10 mouse cellular contexts compared by ENCODE assay signal in genomic region chr17:56950915-56951314, GRCm38 (mm10). TPM values are rescaled to one million over a fixed set of nuclear protein-coding genes. Genes with fewer than 3 reads are reported as not detected.
DNase-seq lines count a peak whose midpoint lies in the region; ATAC-seq and TF ChIP-seq lines count a peak whose summit lies in the region.
"Had no signal": no experiment of that assay in that cellular context is flagged by ENCODE, and none has a peak within 500 bp of the region (broad histone marks: within the 10 kb centered on the region; RNA-seq: fewer than 3 reads in every experiment).

No protein-coding gene starts in this region.

- ATAC-seq in CD4-positive, CD25-positive, alpha-beta regulatory T cell, adult 4 months: no peak
- ATAC-seq in midbrain, embryonic 16.5 days: no peak
- ATAC-seq in liver, embryonic 13.5 days (ENCODE audit: low read depth): no peak

- H3K4me3 ChIP-seq in midbrain, embryonic 10.5 days: no peak overlapping the region
- no peak overlapping the region for H3K4me3 ChIP-seq in midbrain, embryonic 16.5 days (ENCODE audit: low read depth, low read length)
- no peak overlapping the region for H3K4me3 ChIP-seq in liver, embryonic 13.5 days (replicated peaks)
- H3K4me3 ChIP-seq in small intestine, adult 2 months (ENCODE audit: low read depth, low read length): no peak overlapping the region
- H3K4me3 ChIP-seq: stomach, embryonic 15.5 days had no signal

- no peaks in the 10 kb centered on the region for H3K36me3 ChIP-seq in midbrain, embryonic 10.5 days
- no peaks in the 10 kb centered on the region for H3K36me3 ChIP-seq in midbrain, embryonic 16.5 days (ENCODE audit: control insufficient read depth, insufficient read depth, low read length)
- H3K36me3 ChIP-seq in liver, embryonic 13.5 days: no peaks in the 10 kb centered on the region
- H3K36me3 ChIP-seq in small intestine, adult 2 months (ENCODE audit: control insufficient read depth, insufficient read depth, low read length): no peaks in the 10 kb centered on the region
- H3K36me3 ChIP-seq: stomach, embryonic 15.5 days had no signal

- no peaks in the 10 kb centered on the region for H3K27me3 ChIP-seq in midbrain, embryonic 10.5 days (ENCODE audit: low read depth, poor library complexity, severe bottlenecking)
- no peaks in the 10 kb centered on the region for H3K27me3 ChIP-seq in midbrain, embryonic 16.5 days (ENCODE audit: control insufficient read depth, insufficient read depth, low read depth, low read length)
- peaks cover 31% of the 10 kb centered on the region for H3K27me3 ChIP-seq in liver, embryonic 13.5 days
- no peaks in the 10 kb centered on the region for H3K27me3 ChIP-seq in small intestine, adult 2 months (ENCODE audit: control insufficient read depth, insufficient read depth, low read length)
- H3K27me3 ChIP-seq: stomach, embryonic 15.5 days had no signal

- no peak overlapping the region for H3K4me2 ChIP-seq in midbrain, embryonic 16.5 days (ENCODE audit: low read length)
- H3K4me2 ChIP-seq in liver, embryonic 13.5 days: no peak overlapping the region
- H3K4me2 ChIP-seq: stomach, embryonic 15.5 days had no signal

- H3K9ac ChIP-seq in midbrain, embryonic 16.5 days (ENCODE audit: low read depth, low read length): no peak overlapping the region
- H3K9ac ChIP-seq in liver, embryonic 13.5 days: no peak overlapping the region
- H3K9ac ChIP-seq: stomach, embryonic 15.5 days had no signal

- WGBS in midbrain, embryonic 10.5 days: 21% methylated on average over 3 of the region's 3 CpGs
- WGBS in midbrain, embryonic 16.5 days: 13% methylated on average over 3 of the region's 3 CpGs
- 6% methylated on average over 3 of the region's 3 CpGs for WGBS in liver, embryonic 13.5 days (ENCODE audit: insufficient replicate concordance)
- WGBS in small intestine, adult 2 months: 28% methylated on average over 3 of the region's 3 CpGs

- peaks cover 6% of the 10 kb centered on the region; the same call in 1 of the 2 replicates for H3K9me3 ChIP-seq in midbrain, embryonic 10.5 days (replicated peaks)
- no peaks in the 10 kb centered on the region for H3K9me3 ChIP-seq in midbrain, embryonic 16.5 days (replicated peaks; ENCODE audit: control insufficient read depth, low read length, poor library complexity, severe bottlenecking)
- H3K9me3 ChIP-seq in liver, embryonic 13.5 days (replicated peaks): no peaks in the 10 kb centered on the region
- H3K9me3 ChIP-seq: stomach, embryonic 15.5 days had no signal

- TF ChIP-seq POLR2A in small intestine, adult 2 months (IDR thresholded peaks at IDR 0.05; ENCODE audit: low read depth, low read length): no peak

- H3K4me1 ChIP-seq in midbrain, embryonic 10.5 days: no peaks in the 10 kb centered on the region
- no peaks in the 10 kb centered on the region for H3K4me1 ChIP-seq in midbrain, embryonic 16.5 days (ENCODE audit: control insufficient read depth, insufficient read depth, low read length)
- H3K4me1 ChIP-seq in liver, embryonic 13.5 days (replicated peaks): no peaks in the 10 kb centered on the region
- H3K4me1 ChIP-seq in small intestine, adult 2 months (ENCODE audit: control insufficient read depth, insufficient read depth, insufficient read length, low read length): peaks cover 6% of the 10 kb centered on the region; the same call in 1 of the 2 replicates
- H3K4me1 ChIP-seq: stomach, embryonic 15.5 days had no signal

- no peak overlapping the region for H3K27ac ChIP-seq in midbrain, embryonic 10.5 days (replicated peaks)
- H3K27ac ChIP-seq in midbrain, embryonic 16.5 days (ENCODE audit: low read length): no peak overlapping the region
- H3K27ac ChIP-seq in liver, embryonic 13.5 days: no peak overlapping the region
- no peak overlapping the region for H3K27ac ChIP-seq in small intestine, adult 2 months (ENCODE audit: insufficient read depth, low read depth, low read length)
- H3K27ac ChIP-seq: stomach, embryonic 15.5 days had no signal

- DNase-seq in CD4-positive, CD25-positive, alpha-beta regulatory T cell, adult 2 months (ENCODE audit: low read depth, low spot score): peak; percentile 87
- DNase-seq in midbrain, embryonic 10.5 days (ENCODE audit: low spot score): peak; percentile 43
- DNase-seq in c-Kit-negative CD71-positive TER-119-positive erythroid progenitor cells, embryonic 14.5 days (ENCODE audit: low read depth, low spot score): peak; percentile 48
- DNase-seq in gastrocnemius, adult 8-10 months (ENCODE audit: low spot score in 2 of 2): peak; percentile 33 to 40
- peak; percentile 48 for DNase-seq in liver, embryonic 13.5 days

- peak; percentile 93 for TF ChIP-seq CTCF in small intestine, adult 2 months (IDR thresholded peaks at IDR 0.05; ENCODE audit: extremely low read depth, insufficient read length, insufficient replicate concordance, low read depth, low read length)

RNA-seq across cellular contexts. Expression of gene Mllt1, which starts 15.7 kb away (rescaled TPM):
- 1 to 10 TPM; 4.5 to 7.0 TPM for polyA plus RNA-seq in CD4-positive, CD25-positive, alpha-beta regulatory T cell, adult 4 months (2017; shearing (Covaris generic))
- 67.7 and 77.8 TPM in 2 replicates for polyA plus RNA-seq in midbrain, embryonic 10.5 days (2016; fragmentation: Nextera tagmentation; extraction: Ambion mirVana)
- polyA plus RNA-seq in midbrain, embryonic 16.5 days (2015; fragmentation: Nextera tagmentation; extraction: Ambion mirVana): 91.4 and 95.3 TPM in 2 replicates
- 10 to 100 TPM; 19.5 to 24.2 (median 21.8) TPM for total RNA-seq in gastrocnemius, adult 8-10 months (2022)
- 11.0 and 12.1 TPM in 2 replicates for polyA plus RNA-seq in liver, embryonic 13.5 days (2015; fragmentation: Nextera tagmentation; extraction: Ambion mirVana)
- polyA plus RNA-seq in small intestine, adult 2 months (2012; rRNA removed): 25.0 and 46.3 TPM in 2 replicates

RNA-seq across cellular contexts. Expression of gene Acer1, which starts 31.0 kb away (rescaled TPM):
- polyA plus RNA-seq in CD4-positive, CD25-positive, alpha-beta regulatory T cell, adult 4 months (2017; shearing (Covaris generic)): under 1 TPM in 1 of 2 experiments, not detected in 1; 0.16 TPM
- not detected in 2 replicates for polyA plus RNA-seq in midbrain, embryonic 10.5 days (2016; fragmentation: Nextera tagmentation; extraction: Ambion mirVana)
- polyA plus RNA-seq in midbrain, embryonic 16.5 days (2015; fragmentation: Nextera tagmentation; extraction: Ambion mirVana): not detected in 2 replicates
- total RNA-seq in gastrocnemius, adult 8-10 months (2022): not detected
- not detected in 2 replicates for polyA plus RNA-seq in liver, embryonic 13.5 days (2015; fragmentation: Nextera tagmentation; extraction: Ambion mirVana)
- polyA plus RNA-seq in small intestine, adult 2 months (2012; rRNA removed): 9.0 and 28.9 TPM in 2 replicates
- total RNA-seq: layer of hippocampus, postnatal 25 days had no signal

RNA-seq across cellular contexts. Expression of gene Clpp, which starts 39.2 kb away (rescaled TPM):
- polyA plus RNA-seq in CD4-positive, CD25-positive, alpha-beta regulatory T cell, adult 4 months (2017; shearing (Covaris generic)): 100 to 1,000 TPM; 108 to 110 TPM
- 173 and 174 TPM in 2 replicates for polyA plus RNA-seq in midbrain, embryonic 10.5 days (2016; fragmentation: Nextera tagmentation; extraction: Ambion mirVana)
- polyA plus RNA-seq in midbrain, embryonic 16.5 days (2015; fragmentation: Nextera tagmentation; extraction: Ambion mirVana): 164 and 171 TPM in 2 replicates
- 10 to 100 TPM; 35.8 to 39.5 (median 37.5) TPM for total RNA-seq in gastrocnemius, adult 8-10 months (2022)
- 88.2 and 100.0 TPM in 2 replicates for polyA plus RNA-seq in liver, embryonic 13.5 days (2015; fragmentation: Nextera tagmentation; extraction: Ambion mirVana)
- 86.2 and 132 TPM in 2 replicates for polyA plus RNA-seq in small intestine, adult 2 months (2012; rRNA removed)

RNA-seq across cellular contexts. Expression of gene Alkbh7, which starts 46.2 kb away (rescaled TPM):
- polyA plus RNA-seq in CD4-positive, CD25-positive, alpha-beta regulatory T cell, adult 4 months (2017; shearing (Covaris generic)): 10 to 100 TPM; 21.6 to 25.1 TPM
- polyA plus RNA-seq in midbrain, embryonic 10.5 days (2016; fragmentation: Nextera tagmentation; extraction: Ambion mirVana): 40.2 and 41.3 TPM in 2 replicates
- 54.3 and 60.7 TPM in 2 replicates for polyA plus RNA-seq in midbrain, embryonic 16.5 days (2015; fragmentation: Nextera tagmentation; extraction: Ambion mirVana)
- total RNA-seq in gastrocnemius, adult 8-10 months (2022): 10 to 100 TPM; 20.2 to 27.1 (median 21.9) TPM
- 19.7 and 20.9 TPM in 2 replicates for polyA plus RNA-seq in liver, embryonic 13.5 days (2015; fragmentation: Nextera tagmentation; extraction: Ambion mirVana)
- 40.8 and 63.7 TPM in 2 replicates for polyA plus RNA-seq in small intestine, adult 2 months (2012; rRNA removed)

RNA-seq across cellular contexts. Expression of gene Pspn, which starts 48.9 kb away (rescaled TPM):
- polyA plus RNA-seq in CD4-positive, CD25-positive, alpha-beta regulatory T cell, adult 4 months (2017; shearing (Covaris generic)): not detected
- 0.76 and 0.94 TPM in 2 replicates for polyA plus RNA-seq in midbrain, embryonic 10.5 days (2016; fragmentation: Nextera tagmentation; extraction: Ambion mirVana)
- polyA plus RNA-seq in midbrain, embryonic 16.5 days (2015; fragmentation: Nextera tagmentation; extraction: Ambion mirVana): 0.74 and 1.0 TPM in 2 replicates
- total RNA-seq in gastrocnemius, adult 8-10 months (2022): not detected
- 0.23 TPM in 1 of 2 replicates, not detected in the other for polyA plus RNA-seq in liver, embryonic 13.5 days (2015; fragmentation: Nextera tagmentation; extraction: Ambion mirVana)
- polyA plus RNA-seq in small intestine, adult 2 months (2012; rRNA removed): not detected in 2 replicates
- total RNA-seq: layer of hippocampus, postnatal 25 days had no signal

Comparison
In these comparisons a context has a peak if more than half of its experiments do, and no peak if none do; other contexts are left out.
1. DNase-seq: peak in every context shown above with its lines; median percentile 87 in CD4-positive, CD25-positive, alpha-beta regulatory T cell, adult 2 months; 48 in c-Kit-negative CD71-positive TER-119-positive erythroid progenitor cells, embryonic 14.5 days; 48 in liver, embryonic 13.5 days; 43 in midbrain, embryonic 10.5 days; 36 in gastrocnemius, adult 8-10 months.